Mouse (Mus musculus) midbrain, embryonic 16.5 days (tissue): ENCODE measurements around the gene Wapl. TPM values are rescaled to one million over a fixed set of nuclear protein-coding genes. Genes with fewer than 3 reads are reported as not detected.

Experiments
- ATAC-seq: fragments of 200-750 bp; cut with Nextera tagmentation; 2 replicates; pipeline ENCODE4 v1.8.0; 2017; ENCODE audit warnings: moderate TSS enrichment
- H3K27ac ChIP-seq: fragments of 300-500 bp; sonication (generic); 2 replicates; pipeline ENCODE4 v1.5.1; 2014; ENCODE audit warnings: mild to moderate bottlenecking, low read length, mixed read lengths
- H3K27me3 ChIP-seq: fragments of 300-500 bp; sonication (generic); 2 replicates; pipeline ENCODE4 v1.6.1; 2014; ENCODE audit warnings: low read depth, low read length, mixed read lengths; ENCODE audit not compliant: control insufficient read depth, insufficient read depth
- H3K36me3 ChIP-seq: fragments of 300-500 bp; sonication (generic); 2 replicates; pipeline ENCODE4 v1.6.1; 2014; ENCODE audit warnings: mild to moderate bottlenecking, low read length, moderate library complexity, mixed read lengths; ENCODE audit not compliant: control insufficient read depth, insufficient read depth
- H3K4me1 ChIP-seq: fragments of 300-500 bp; sonication (generic); 2 replicates; pipeline ENCODE4 v1.6.1; 2014; ENCODE audit warnings: mild to moderate bottlenecking, low read length, mixed read lengths; ENCODE audit not compliant: control insufficient read depth, insufficient read depth
- H3K4me2 ChIP-seq: fragments of 300-500 bp; sonication (generic); 2 replicates; pipeline ENCODE4 v1.6.1; 2014; ENCODE audit warnings: mild to moderate bottlenecking, low read length, mixed read lengths
- H3K4me3 ChIP-seq: fragments of 300-500 bp; sonication (generic); 2 replicates; pipeline ENCODE4 v1.5.1; 2014; ENCODE audit warnings: low read depth, mild to moderate bottlenecking, low read length, moderate library complexity, mixed read lengths
- H3K9ac ChIP-seq: fragments of 300-500 bp; sonication (generic); 2 replicates; pipeline ENCODE4 v1.6.1; 2014; ENCODE audit warnings: low read depth, low read length, mixed read lengths
- H3K9me3 ChIP-seq: fragments of 300-500 bp; sonication (generic); replicated peaks from 2 replicates; pipeline ENCODE4 v1.6.1; 2014; ENCODE audit warnings: mild to moderate bottlenecking, low read length, mixed read lengths; ENCODE audit not compliant: control insufficient read depth, poor library complexity, severe bottlenecking
- WGBS: fragments of 180-500 bp; shearing (Covaris S2); extraction: QIAGEN DNeasy Blood & Tissue Kit; methylation state at CpG from one replicate; pipeline ENCODE4 v1.1.7; 2014; 5-methylcytosine and 5-hydroxymethylcytosine counted together
- polyA plus RNA-seq: library from polyadenylated mRNA; unstranded; fragments of >200 nt; fragmentation: Nextera tagmentation; extraction: Ambion mirVana; gene quantifications from 2 replicates; pipeline ENCODE4 v1.2.1, GENCODE M21; 2015

Gene Wapl
- polyA plus RNA-seq, 1 experiment from 2014 or later: 10.8 TPM

DNA sequence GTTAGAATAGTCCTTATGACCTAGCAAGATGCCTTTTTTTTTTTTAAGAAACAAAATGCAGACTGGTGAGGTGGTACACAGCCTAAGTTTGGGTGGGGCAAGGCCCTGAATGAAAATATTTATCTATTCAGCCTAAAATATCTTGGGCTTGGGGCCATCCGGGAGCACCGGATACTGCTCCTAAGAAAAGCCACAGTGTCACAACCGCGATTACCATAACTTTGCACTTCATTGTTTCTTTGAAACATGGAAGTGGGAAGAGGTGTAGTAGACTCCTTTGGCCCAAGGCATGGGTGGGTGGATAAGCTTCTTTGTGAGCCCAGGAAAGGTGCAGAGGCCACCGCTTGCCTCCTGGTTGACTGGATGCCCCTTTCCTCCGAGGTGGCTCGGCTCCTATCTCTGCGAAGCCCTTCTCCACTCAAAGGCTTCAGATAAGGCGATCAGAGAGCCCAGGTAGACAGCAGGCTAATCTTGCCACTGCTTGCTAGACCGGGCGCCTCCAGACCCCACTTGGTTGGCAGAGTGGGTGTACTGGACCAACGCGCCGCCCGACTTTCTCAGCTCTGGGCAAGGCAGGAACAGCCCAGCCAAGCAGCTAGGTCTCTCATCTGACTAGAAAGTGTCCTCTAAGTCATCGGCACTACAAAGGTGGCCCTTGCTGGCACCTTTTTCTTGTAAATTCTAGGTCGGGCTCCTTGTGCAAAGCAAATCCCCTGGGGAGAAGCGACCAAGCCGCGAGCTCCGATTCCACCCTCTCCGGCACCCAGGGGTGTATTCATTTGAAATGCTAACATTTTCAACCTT, 12.7 kb upstream of the Wapl start:
- Histone ChIP-seq H3K27me3 (peaks cover 20% of the 10 kb centered on the region), H3K27ac (no peak overlapping the region), H3K9ac (peak overlapping the region; percentile 56), H3K4me1 (peaks cover 9% of the 10 kb centered on the region; the same call in 1 of the 2 replicates), H3K36me3 (no peaks in the 10 kb centered on the region), H3K9me3 (no peaks in the 10 kb centered on the region), H3K4me3 (peak overlapping the region; percentile 46), H3K4me2 (peak overlapping the region; percentile 85)
- ATAC-seq: 0 out of 2 replicates have a peak, but pooled peaks have one; percentile 21
- WGBS: 12% methylated on average over 22 of the region's 22 CpGs

DNA sequence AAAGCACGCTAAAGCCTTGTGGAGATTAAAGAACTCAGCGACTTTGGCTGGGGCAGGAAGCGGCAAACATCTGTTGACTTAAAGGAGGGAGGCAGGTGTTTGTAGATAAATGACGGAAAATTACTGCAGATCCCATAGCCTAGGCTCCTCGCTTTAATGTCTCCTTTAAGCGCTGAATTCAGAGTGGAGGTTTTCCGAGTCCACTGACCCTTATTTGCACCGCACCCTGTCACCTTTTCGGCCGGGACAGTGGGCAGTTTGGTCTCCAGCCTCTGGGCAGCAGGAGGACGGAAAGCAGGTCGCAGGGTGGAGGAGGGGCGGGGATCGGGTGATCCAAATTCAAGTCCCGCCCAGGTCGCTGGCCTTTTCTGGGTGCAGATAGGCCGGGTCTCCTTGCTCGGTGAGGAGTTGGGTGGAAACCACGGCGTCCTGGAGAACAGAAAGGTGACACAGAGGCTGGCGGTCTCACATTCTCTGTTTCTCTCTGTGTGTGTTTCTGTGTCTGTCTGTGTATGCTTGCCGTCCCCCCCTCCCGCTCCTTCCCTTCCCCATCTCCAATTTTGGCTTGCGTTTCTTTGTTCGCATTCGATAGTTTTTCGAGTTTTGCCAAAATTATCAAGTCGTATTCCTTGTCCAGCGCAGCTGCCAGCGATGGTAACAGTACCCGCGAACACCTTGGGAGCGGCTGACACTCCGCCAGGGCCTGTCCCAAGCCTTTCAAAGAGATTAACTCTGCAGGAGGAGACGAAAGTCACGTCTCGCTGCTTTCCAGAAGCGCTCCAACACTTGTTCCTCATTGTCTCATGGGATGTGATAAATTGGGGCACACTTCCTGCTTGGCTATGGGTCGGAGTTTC, 11.9 kb upstream of the Wapl start:
- Histone ChIP-seq H3K36me3 (no peaks in the 10 kb centered on the region), H3K27ac (no peak overlapping the region), H3K9ac (peak overlapping the region; percentile 56), H3K27me3 (peaks cover 20% of the 10 kb centered on the region), H3K9me3 (no peaks in the 10 kb centered on the region), H3K4me3 (peak overlapping the region; percentile 46), H3K4me1 (peaks cover 9% of the 10 kb centered on the region; the same call in 1 of the 2 replicates), H3K4me2 (peak overlapping the region; percentile 85)
- peak; percentile 70 for ATAC-seq
- under 1% methylated on average over 37 of the region's 39 CpGs for WGBS

DNA sequence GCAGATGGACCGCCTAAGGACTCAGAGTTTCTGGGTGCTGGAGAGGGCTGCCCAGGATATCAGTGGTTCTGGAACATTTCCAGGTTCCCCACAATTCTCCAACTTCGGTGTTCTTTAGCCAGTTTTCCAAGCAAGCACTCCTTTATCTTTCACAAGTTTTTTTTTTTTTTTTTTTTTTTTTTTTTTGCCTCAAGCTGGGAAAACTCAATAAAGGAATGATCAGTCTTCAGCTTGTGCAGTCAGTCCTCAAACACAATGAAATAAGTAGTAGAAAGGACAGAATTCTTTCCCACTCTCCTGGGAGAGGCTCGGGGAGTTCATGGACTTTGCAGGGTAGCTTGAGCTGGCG, 11.3 kb upstream of the Wapl start:
- Histone ChIP-seq H3K27ac (no peak overlapping the region), H3K4me1 (peaks cover 9% of the 10 kb centered on the region; the same call in 1 of the 2 replicates), H3K4me2 (peak overlapping the region; percentile 85), H3K9ac (no peak overlapping the region), H3K9me3 (no peaks in the 10 kb centered on the region), H3K4me3 (peak overlapping the region; percentile 46), H3K27me3 (peaks cover 20% of the 10 kb centered on the region), H3K36me3 (no peaks in the 10 kb centered on the region)
- no peak; the same call in 1 of the 2 replicates for ATAC-seq
- 7% methylated on average over 4 of the region's 4 CpGs for WGBS

DNA sequence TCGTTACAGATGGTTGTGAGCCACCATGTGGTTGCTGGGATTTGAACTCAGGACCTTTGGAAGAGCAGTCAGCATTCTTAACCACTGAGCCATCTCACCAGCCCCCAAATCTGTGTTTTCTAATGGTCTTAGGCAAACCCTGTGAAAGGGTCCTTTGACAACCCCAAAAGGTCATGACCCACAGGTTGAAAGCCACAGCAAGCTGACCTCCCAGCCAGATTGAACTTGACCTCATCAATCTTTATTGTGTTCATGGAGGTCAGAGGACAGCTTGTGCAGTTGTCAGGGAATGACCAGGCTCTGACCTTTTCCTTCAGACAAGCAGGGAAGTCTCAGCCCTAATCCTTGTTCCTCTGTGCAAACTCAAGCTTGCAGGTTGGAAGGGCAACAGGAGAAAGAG, 10.3 kb upstream of the Wapl start:
- Histone ChIP-seq H3K9ac (no peak overlapping the region), H3K27me3 (peaks cover 20% of the 10 kb centered on the region), H3K4me1 (peaks cover 9% of the 10 kb centered on the region; the same call in 1 of the 2 replicates), H3K27ac (no peak overlapping the region), H3K9me3 (no peaks in the 10 kb centered on the region), H3K36me3 (no peaks in the 10 kb centered on the region), H3K4me3 (no peak overlapping the region), H3K4me2 (no peak overlapping the region)
- no peak for ATAC-seq
- 83% methylated on average over 1 of the region's 1 CpGs for WGBS

DNA sequence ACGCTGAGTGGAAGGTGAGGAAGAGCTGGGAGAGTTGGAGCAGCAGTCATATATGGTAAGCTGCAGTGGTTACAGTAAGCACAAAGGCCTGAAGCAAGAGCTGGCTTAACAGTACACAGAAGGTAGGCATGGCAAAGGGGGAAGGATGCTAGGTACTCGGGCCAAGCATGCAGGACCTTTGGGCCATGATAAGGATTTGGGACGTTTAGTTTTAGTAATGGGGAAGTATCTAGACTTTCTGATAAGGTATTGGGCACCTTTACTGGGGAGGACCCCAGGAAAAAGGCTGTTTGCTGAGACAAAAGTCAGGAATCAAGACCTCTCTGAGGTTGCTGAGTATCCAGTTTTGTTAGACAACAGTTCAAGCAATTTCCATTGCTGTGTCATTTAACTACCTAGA, 4.6 kb upstream of the Wapl start:
- no peak for ATAC-seq
- Histone ChIP-seq H3K9ac (no peak overlapping the region), H3K9me3 (no peaks in the 10 kb centered on the region), H3K36me3 (no peaks in the 10 kb centered on the region), H3K4me2 (no peak overlapping the region), H3K4me3 (no peak overlapping the region), H3K27ac (no peak overlapping the region), H3K4me1 (peaks cover 9% of the 10 kb centered on the region), H3K27me3 (peaks cover 3% of the 10 kb centered on the region; the same call in 1 of the 2 replicates)
- 82% methylated on average over 3 of the region's 3 CpGs for WGBS

DNA sequence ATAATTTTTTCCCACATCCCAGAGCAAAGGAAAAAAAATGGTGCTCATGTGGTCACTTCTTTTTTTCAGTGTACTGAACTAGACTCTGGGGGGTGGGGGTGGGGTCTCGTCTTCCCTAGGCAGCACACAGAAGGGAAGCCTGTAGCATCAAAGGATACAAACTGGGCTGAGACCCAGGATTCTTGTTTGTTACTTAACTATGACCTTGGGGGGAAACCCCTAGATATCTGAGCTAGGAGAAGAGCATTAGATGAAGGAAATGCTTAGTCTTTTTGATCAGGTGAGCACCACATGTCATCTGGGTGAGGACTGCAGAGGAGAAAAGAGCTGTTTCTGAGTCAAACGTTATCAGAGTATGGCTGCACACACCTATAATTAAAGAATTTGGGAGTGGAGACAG, 3.5 kb upstream of the Wapl start:
- 58% methylated on average over 2 of the region's 2 CpGs for WGBS
- ATAC-seq: no peak
- no peak overlapping the region for H3K27ac ChIP-seq
- H3K4me3 ChIP-seq: no peak overlapping the region
- no peaks in the 10 kb centered on the region for H3K36me3 ChIP-seq
- no peak overlapping the region for H3K9ac ChIP-seq
- H3K27me3 ChIP-seq: no peaks in the 10 kb centered on the region
- H3K4me1 ChIP-seq: peaks cover 14% of the 10 kb centered on the region
- H3K4me2 ChIP-seq: no peak overlapping the region
- no peaks in the 10 kb centered on the region for H3K9me3 ChIP-seq

DNA sequence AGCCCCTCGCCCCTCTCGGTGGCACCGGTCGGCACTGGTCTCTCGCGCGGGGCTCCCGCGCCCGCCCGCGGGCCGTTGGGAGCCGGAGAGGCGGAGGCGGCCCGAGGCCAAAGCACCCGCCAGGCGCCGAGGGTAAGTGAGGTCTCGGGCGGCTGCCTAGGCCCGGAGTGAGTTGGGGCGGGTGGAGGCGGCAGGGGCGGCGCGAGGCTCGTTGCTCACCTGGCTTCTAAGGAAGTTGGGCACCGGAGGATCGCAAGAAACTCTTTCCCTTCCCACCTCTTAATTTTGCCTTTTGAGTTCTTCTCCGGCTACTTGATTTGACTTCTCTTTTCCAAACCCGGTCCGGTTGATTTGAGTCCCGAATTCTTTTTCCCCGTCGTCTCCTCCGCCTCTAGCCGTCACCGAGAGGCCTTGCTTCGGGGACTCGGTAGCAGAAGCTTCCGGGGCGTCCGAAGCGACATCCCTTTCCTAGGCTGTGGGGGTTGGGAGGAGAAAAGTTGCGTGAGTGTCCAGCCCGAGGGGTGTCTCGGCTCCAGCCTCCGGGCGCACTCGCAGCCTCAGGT, 582 bp downstream of the Wapl start:
- peak overlapping the region; percentile 99 for H3K4me2 ChIP-seq
- peak overlapping the region; percentile 92 for H3K27ac ChIP-seq
- 0% methylated on average over 46 of the region's 52 CpGs for WGBS
- peak overlapping the region; percentile 91 for H3K9ac ChIP-seq
- H3K27me3 ChIP-seq: no peaks in the 10 kb centered on the region
- peak overlapping the region; percentile 100 for H3K4me3 ChIP-seq
- H3K4me1 ChIP-seq: peaks cover 20% of the 10 kb centered on the region
- no peaks in the 10 kb centered on the region for H3K9me3 ChIP-seq
- H3K36me3 ChIP-seq: no peaks in the 10 kb centered on the region
- no peak for ATAC-seq

DNA sequence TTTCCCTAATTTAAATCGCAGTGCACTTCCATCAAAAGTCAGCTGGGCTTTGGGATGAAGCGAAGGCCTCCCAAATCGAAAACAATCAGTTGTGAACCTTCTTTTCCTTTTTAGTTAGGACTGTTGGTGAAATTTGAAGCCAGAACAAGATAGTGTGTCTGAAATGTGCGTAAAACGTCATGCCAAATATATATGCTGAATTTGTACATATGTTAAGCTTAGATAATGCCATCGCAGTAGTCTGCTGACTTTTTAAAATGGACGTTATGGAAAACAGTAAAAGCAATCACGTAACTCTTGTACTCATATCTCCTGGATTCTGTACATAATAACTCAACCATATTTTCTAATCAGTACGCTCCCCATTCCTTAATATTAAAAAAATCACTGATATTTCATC, 1.2 kb downstream of the Wapl start:
- Histone ChIP-seq H3K9me3 (no peaks in the 10 kb centered on the region), H3K27ac (no peak overlapping the region), H3K4me1 (peaks cover 20% of the 10 kb centered on the region), H3K4me2 (peak overlapping the region; percentile 99), H3K27me3 (no peaks in the 10 kb centered on the region), H3K4me3 (peak overlapping the region; percentile 100), H3K36me3 (no peaks in the 10 kb centered on the region), H3K9ac (peak overlapping the region; percentile 91)
- WGBS: 34% methylated on average over 9 of the region's 9 CpGs
- no peak for ATAC-seq
